Mouse (Mus musculus): ENCODE data around the gene Bahcc1. TPM values are rescaled to one million over a fixed set of nuclear protein-coding genes. Genes with fewer than 3 reads are reported as not detected.

The Bahcc1 gene
- total RNA-seq, 4 experiments from 2014 or later: 6.2 to 12.6 (median 9.3) TPM

DNA sequence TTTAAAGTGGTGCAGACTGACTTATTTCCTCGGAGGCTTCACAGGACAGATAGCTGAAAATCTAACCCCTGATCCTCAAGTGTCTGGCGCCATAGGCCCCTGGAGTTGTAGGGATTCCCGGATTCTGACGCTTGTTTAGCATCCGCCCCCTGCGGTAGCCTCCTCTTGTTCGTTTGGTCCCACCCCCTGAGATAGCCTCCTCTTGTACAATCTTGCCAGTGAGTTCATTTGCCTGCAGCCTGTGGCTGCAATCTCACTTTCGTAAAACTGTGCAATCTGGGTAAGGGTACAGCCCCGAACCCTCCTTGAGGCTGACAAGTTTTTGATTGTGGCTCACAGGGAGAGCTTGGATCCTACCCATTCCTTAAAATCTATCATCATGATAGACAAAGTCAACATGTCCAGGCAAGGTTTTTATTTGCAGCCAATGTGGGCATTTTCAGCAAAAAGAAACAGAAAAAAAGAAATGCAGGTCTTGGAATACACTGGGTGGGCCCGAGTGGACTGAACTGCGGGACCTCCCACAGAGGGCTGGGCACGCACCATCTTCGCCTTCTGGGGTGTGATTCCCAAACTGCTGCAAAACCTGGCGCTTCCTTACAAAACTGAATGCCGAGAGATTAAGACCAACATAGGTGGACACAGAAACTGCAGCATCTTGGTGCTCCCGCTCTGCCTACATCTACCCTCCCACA lies 82.1 kb downstream of the Bahcc1 start:
- no peak for DNase-seq (ENCODE audit: low spot score)

- no peak for DNase-seq (ENCODE audit: low spot score)
Measured at GRCm38 (mm10) chr11:120315416-120315761, 82.6 kb downstream of the Bahcc1 start.

- peak; percentile 96 for DNase-seq (ENCODE audit: low spot score)
Measured at GRCm38 (mm10) chr11:120315832-120316689, 83.3 kb downstream of the Bahcc1 start.

DNA sequence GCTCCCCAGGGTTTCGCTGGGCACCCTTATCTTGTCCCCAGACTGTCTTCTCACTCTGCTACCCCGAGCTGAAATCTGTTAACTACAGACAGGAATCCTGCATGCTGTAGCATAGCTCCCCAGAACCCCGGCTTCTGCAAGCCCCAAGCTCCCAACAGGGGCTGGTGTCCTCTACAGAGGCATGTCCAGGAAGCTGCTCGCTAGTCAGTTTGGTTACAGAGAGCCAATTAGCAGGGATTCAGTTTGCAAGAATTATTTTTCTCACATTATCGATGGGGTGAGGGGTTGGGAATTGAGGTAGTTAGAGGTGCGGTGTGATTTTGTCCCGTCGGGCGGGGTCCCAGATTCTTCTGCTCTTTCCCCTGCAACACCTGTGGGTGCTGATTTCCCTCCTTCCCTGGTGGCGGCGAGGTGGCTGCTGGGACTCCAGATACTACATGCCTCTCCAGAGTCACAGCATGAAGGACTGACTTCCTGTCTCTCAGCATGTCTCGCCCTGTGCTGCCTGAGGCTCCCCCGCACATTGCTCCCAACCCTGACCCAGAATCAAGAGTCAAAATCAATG lies 84.0 kb downstream of the Bahcc1 start:
- no peak for DNase-seq (ENCODE audit: low spot score)

- DNase-seq (ENCODE audit: low spot score): no peak
Measured at GRCm38 (mm10) chr11:120317456-120317855, 84.7 kb downstream of the Bahcc1 start.

GRCm38 (mm10) chr11:120319310-120319709 lies 86.6 kb downstream of the Bahcc1 start:
- no peak for DNase-seq (ENCODE audit: low spot score)

GRCm38 (mm10) chr11:120320156-120320555 lies 87.4 kb downstream of the Bahcc1 start:
- no peak for DNase-seq (ENCODE audit: low spot score)

GRCm38 (mm10) chr11:120335431-120336021 lies 102.8 kb downstream of the Bahcc1 start:
- no peak for DNase-seq (ENCODE audit: low spot score)

- DNase-seq (ENCODE audit: low spot score): no peak
Measured at GRCm38 (mm10) chr11:120337447-120337846, 104.7 kb downstream of the Bahcc1 start.

- DNase-seq (ENCODE audit: low spot score): no peak
Measured at GRCm38 (mm10) chr11:120338786-120339185, 106.0 kb downstream of the Bahcc1 start.

- DNase-seq (ENCODE audit: low spot score): no peak
Measured at GRCm38 (mm10) chr11:120339978-120340513, 107.3 kb downstream of the Bahcc1 start.

GRCm38 (mm10) chr11:120341661-120342060 lies 108.9 kb downstream of the Bahcc1 start:
- no peak for DNase-seq (ENCODE audit: low spot score)

Small RNAs within 50 kb of the gene (microRNA-seq; reads per million reads assigned to microRNA genes)
- not detected for gene Gm47297

Other genes with a start within 250 kb of the Bahcc1 start
- 1 to 10 TPM; 3.1 to 6.2 (median 4.7) TPM for gene Aatk, start 185.8 kb upstream of the Bahcc1 start, total RNA-seq (2022)
- gene Cep131, start 146.1 kb upstream of the Bahcc1 start, total RNA-seq (2022): 10 to 100 TPM in 3 of 4 experiments, 1 to 10 TPM in 1; 8.9 to 16.0 (median 11.7) TPM
- gene Tepsin, start 134.2 kb upstream of the Bahcc1 start, total RNA-seq (2022): 1 to 10 TPM; 4.8 to 7.0 (median 6.9) TPM
- gene Ndufaf8, start 134.0 kb upstream of the Bahcc1 start, total RNA-seq (2022): 100 to 1,000 TPM in 1 of 4 experiments, 10 to 100 TPM in 3; 68.5 to 103 (median 82.8) TPM
- 100 to 1,000 TPM in 1 of 4 experiments, 10 to 100 TPM in 3; 88.9 to 104 (median 91.6) TPM for gene Slc38a10, start 81.6 kb upstream of the Bahcc1 start, total RNA-seq (2022)
- gene Actg1, start 115.6 kb downstream of the Bahcc1 start, total RNA-seq (2022): 100 to 1,000 TPM; 188 to 320 (median 251) TPM
- not detected for gene Fscn2, start 128.6 kb downstream of the Bahcc1 start, total RNA-seq (2022)
- 10 to 100 TPM; 12.1 to 18.3 (median 13.6) TPM for gene Faap100, start 145.8 kb downstream of the Bahcc1 start, total RNA-seq (2022)
- 10 to 100 TPM; 64.3 to 69.6 (median 65.8) TPM for gene Nploc4, start 204.8 kb downstream of the Bahcc1 start, total RNA-seq (2022)
- gene Tspan10, start 209.7 kb downstream of the Bahcc1 start, total RNA-seq (2022): 1 to 10 TPM in 3 of 4 experiments, under 1 TPM in 1; 0.52 to 2.4 (median 1.4) TPM
- under 1 TPM; 0.34 to 0.89 (median 0.66) TPM for gene Pde6g, start 220.6 kb downstream of the Bahcc1 start, total RNA-seq (2022)
- 10 to 100 TPM; 64.4 to 76.6 (median 70.0) TPM for gene Oxld1, start 225.1 kb downstream of the Bahcc1 start, total RNA-seq (2022)
- 1 to 10 TPM; 5.7 to 8.0 (median 7.1) TPM for gene Ccdc137, start 225.2 kb downstream of the Bahcc1 start, total RNA-seq (2022)
- 10 to 100 TPM; 10.7 to 12.1 (median 11.8) TPM for gene Arl16, start 234.7 kb downstream of the Bahcc1 start, total RNA-seq (2022)